Mouse (Mus musculus) R1 (cell line): ENCODE results near the gene Emilin3.

Experiments used
- DNase-seq: peaks from one replicate; pipeline ENCODE4 v3.0.0-alpha.2; 2018; ENCODE audit warnings: low read depth, low spot score

Emilin3 gene

DNA sequence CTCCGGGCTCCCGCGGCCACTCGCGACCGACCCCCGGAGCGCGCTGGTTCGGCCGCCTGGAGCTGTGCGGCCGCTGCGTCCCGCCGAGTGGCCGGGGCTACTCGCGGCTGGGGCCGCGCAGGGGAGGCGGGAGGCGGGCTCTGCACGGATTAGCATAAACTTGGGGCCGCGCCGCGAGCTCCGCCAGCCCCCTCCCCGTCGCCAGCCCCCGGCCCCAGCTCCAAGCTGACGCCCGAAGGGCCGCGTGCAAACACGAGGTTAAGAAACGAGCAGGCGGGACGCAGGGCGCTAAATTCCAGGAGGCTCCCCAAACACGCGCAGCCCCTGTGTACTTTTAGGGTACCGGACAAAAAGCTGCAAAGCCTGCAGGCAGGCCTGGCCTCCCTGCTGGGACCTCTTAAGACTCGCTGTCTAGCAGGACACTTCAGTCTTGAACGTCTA lies at the start of gene Emilin3:
Gene Emilin3, minus strand, starts transcription at position 98 of the 441 bp plus-strand sequence.
- peak; percentile 40 for DNase-seq

DNA sequence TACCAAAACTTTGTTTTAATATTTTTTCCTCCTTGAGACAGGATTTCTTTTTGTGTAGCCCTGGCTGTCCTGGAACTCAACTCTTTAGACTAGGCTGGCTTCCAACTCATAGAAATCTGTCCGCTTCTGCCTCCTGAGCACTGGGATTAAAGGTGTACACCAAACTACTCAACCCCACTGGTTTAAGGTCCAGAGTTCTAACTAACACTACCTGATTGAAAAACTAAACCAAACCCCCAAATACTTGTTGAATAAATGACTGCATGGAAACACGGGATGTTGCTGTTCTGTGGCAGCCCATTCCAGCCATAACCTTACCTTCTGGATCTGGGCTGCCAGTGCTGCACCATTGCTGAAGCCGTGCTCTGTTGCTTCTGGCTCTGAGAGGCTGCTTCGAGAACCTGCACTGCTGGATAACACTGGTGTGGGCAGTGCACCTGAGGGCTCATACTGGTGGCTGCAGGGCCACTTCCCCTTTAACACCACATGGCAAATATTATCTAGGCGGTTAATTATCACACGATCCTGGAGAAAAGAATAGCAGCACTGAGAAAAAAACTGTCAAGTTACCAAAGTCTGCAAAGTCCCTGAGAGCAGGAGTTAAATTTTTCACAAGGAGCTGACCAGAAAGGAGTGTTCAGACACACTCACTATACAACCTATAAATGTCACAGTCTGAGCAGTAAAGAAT lies 49.0 kb upstream of the Emilin3 start:
- no peak for DNase-seq

DNA sequence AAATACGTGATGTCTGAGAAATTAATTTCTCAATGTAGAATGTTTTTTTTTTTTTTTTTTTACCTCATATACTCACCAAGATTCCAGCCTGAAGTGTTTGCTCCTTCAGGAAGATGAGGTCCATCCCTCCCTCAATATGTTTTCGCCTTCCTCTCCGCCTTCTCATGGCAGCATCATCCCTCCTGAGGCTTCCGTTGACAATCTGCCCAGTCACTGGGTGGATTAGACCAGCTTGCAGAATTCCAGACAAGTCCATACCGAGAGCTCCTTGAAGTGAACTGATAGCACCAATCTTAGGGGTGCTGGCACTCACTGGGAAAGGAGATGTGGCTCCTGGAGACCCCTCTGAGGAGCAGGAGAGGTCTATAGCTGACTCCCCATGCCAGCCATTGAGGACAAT lies 47.8 kb upstream of the Emilin3 start:
- DNase-seq = no peak

DNA sequence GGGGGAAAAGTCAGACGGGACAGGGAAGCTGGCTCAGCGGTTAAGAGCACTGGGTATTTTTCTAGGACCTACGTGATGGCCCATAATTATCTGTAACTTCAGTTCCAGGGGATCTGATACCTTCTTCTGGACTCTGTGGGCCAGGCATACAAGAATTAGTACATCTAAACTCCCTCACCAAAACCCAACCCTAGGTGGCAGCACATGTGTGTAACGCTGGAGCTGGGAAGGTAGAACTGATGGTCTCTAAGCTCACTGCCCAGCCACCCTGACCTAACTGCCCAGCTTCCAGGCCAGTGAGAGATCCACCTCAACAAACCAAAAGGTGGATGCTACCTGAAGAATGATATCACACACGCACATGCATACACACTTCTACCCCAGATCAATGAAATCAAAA lies 46.6 kb upstream of the Emilin3 start:
- DNase-seq = peak; percentile 41

DNA sequence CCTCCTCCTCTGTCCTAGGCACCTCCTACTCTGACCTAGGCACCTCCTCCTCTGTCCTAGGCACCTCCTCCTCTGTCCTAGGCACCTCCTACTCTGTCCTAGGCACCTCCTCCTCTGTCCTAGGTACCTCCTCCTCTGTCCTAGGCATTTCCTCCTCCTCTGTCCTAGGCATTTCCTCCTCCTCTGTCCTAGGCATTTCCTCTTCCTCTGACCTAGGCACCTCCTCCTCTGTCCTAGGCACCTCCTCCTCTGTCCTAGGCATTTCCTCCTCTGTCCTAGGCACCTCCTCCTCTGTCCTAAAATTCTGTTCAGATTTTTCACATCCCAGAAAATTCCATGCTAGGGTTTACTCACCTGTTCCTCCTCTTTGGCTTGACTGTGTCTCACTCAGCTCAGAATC lies 45.7 kb upstream of the Emilin3 start:
- DNase-seq = peak; percentile 86

DNA sequence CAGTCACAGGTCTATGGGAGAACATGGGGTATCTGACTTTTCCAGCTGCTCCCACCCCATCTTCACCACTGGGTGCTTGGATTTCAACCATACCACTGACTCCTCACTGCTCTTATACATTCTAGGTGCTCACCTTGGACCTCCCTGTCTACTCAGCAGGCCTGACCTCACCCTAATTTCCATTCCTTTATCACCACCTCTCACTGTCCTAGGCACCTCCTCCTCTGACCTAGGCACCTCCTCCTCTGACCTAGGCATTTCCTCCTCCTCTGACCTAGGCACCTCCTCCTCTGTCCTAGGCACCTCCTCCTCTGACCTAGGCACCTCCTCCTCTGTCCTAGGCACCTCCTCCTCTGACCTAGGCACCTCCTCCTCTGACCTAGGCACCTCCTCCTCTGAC lies 45.2 kb upstream of the Emilin3 start:
- peak; percentile 72 for DNase-seq

DNA sequence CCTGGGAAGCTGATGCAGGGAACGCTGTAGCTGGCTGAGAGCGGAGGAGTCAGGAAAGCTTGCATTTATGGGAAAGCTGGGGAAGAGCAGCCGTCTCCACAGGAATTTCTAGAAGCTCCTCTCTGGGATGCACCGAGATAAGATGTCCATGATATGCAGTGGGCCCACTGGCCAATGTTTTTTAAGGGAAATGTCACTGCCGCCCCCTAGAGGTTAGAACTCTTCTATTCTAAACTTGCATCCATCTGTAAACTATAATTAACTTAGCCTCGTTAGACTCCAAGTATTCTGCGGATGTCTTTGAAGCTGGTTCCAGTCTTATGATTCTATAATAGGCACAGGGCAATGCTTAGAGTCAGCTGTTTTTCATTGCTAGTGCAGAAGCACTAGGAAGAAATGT lies 43.2 kb upstream of the Emilin3 start:
- peak; percentile 32 for DNase-seq

DNA sequence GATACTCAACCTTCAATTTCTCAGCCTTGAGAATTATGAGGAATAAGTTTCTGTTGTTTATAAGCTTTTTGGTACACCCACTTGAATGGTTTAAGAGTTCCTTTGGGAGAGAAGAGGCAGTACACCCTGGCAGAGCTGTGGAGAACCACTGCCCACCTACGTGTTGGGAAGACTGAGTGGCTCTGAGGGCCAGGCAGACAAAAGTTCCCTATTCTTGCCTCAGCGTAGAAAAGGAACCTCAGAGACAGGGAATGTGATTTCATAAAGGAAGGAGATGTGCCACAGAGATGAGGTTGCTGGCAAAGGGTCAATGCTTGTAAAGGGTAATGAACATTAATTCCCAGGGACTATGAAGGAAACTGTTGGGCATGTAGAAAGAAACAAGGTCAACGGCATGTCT lies 42.4 kb upstream of the Emilin3 start:
- DNase-seq = no peak

DNA sequence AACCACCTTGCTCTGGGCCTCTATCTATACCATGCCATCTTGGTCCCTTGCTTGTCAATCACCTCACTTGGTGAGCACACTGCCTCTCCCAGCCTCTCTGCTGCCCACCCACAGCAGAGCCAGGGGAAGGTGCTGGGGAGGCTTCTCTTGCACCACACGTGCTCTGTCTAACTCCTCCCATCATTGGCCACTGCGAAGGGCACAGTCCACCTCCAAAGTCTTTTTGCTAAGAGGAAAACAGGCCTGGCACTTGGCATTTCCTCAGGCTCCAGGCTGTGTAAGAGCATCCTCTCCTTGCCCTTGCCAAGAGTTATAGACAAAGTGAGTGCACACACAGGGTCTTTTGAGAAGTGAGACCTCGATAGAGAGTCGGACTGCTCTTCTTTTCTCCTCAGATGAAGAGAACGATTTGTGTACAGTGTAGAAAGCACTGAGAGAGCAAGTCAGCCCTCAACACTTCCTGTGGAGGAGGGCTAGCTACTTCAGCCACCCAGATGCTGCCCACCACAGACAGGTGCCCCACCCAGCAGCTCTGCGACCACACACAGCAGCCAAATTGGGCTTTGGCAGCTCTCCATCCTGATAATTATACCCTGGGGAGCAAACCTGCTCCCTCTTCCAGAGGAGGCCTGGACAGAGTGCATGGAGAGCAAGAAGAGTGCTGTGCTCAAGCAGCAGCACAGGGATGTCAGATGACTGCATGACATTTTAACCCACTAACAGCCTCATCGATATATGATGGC lies 41.2 kb upstream of the Emilin3 start:
- DNase-seq = no peak

DNA sequence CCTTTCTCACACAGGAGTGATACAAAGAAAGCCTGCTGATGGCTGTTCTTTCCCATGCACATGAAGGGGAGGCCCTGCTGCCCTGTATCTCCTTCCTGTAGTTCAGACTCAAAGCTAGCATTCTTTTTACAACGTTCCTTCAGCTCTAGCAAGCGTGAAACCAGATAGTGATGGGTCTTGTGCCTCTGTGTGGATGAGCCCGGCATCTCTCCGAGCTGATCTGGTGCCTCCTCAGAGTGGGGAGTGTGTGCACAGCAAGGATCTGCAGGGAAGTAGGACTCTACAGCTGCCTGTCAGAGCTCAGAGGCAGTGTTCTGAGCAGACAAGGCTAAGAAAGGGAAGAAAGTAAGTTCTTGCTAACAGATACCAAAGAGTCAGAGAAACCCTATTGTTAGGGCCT lies 39.5 kb upstream of the Emilin3 start:
- DNase-seq = no peak

DNA sequence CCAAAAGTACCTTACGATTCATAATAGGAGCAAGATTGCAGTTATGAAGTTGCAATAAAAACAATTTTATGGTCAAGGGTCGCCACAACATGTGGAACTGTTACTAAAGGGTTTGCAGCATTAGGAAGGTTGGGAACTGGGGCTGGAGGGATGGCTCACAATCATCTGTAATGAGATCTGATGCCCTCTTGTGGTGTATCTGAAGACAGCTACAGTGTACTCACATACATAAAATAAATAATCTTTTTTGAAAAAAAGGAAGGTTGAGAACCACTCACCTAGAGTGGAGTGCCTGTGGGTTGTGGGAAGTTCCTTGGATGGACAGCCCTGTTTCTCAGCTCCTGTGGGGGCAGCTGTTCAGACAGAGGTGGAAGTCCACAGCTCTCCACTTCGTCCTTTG lies 30.3 kb upstream of the Emilin3 start:
- peak; percentile 25 for DNase-seq

DNA sequence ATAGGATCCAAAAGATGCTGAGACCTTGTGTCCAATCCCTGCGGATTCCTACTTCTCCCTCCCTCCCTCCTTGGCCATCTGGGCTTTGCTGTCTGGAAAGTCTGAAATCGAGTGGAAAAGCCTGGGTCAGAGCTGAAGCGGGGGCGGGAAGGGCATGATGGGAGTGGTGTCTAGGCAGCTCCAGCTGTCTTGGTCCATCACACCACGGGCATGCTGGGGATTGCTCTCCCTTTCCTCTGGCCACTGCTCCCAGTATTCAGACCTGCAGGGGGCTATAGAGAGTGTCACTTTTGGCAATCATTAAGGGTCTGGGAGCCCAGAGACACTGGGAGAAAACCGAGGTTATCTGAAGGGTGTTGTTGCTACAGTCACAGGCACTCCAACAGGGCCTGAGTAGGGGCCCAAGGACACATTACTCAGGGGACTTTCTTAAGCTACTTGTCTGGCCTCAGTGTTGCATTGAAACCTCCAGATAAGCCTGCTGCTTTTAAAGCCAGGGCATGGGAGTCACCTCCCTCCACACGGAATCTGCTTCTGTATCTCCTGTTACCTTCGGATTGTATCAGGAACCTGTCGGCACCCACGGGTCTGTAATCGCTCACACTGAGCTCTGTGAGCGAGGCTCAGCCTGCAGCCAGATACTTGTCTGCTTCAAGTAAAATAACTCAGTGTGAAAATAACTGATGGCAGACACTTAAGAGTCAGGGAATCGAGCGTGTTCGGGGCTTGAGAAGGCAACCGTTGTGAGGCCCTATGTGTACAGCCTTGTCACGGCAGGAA lies 29.0 kb upstream of the Emilin3 start:
- peak; percentile 9 for DNase-seq

DNA sequence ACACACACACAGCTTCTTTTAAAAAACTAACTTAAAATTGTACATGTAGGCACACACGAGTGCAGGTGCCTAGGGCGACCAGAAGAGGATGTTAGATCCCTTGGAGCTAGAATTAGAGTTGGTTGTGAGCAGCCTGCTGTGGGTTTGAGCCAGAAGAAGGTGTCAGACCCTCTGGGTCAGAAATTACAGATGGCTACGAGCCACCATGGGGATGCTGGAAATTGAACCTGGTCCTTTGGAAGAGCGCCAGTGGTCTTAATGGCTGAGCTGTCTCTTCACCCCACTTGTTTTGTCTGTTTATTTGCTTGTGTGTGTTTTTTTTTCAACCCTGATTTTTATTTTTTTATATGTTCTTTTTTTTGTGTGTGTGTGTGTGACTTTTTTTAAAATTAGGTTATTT lies 22.3 kb upstream of the Emilin3 start:
- DNase-seq = no peak

DNA sequence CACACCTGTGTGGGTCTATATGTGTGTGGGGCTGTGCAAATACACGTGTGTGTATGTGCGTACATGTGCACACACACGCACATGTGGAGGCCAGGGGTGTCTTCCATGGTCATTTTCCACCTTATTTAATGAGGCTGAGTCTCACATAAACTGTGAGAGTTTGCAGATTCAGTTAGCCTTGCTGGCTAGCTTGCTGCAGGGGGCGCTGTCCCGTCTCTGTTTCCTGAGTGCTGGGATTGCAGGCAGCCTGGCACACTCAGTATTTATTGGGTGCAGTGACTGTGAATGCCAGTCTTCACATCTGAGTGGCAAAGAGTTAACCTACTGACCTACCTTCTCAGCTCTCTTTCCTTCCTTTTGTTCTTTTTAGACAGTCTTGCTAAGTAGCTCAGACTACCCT lies 21.8 kb upstream of the Emilin3 start:
- peak; percentile 24 for DNase-seq

DNA sequence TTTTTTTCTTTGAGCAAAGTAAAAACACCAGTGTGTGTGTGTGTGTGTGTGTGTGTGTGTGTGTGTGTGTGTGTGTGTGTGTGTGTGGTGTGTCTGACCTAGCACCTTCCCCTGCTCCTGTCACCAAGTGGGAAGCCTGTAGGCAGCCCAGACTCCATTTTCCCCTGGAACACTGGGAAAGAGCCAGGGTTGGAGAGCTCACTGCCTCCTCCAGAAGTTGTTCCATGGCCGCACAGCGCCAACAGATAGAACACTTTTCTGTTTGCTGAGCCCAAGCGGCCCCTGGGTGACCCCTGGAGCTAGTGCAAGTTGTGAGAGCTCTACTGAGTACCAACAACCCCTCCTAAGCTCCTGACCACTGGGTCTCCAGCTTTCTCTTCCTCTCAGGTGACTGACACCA lies 20.9 kb upstream of the Emilin3 start:
- DNase-seq = no peak

DNA sequence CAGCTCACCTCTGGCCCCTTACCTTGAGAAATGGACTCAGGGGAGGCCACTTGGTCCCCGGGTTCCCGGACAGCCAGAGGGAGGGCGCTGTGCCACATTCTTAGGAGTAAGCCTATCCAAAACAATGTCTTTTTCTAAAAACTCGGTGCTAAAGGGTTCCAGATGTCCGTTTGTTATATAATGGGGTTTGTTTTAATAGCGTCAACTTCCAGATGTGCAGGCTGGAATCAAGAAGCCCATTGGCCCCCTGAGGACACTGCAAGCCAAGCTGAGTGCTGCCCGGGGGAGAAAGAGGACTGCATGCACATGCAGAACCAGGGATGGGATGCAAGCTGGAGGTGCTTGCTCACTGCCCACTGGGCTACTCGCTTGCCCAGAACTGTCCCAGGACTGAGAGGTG lies 20.2 kb upstream of the Emilin3 start:
- no peak for DNase-seq

DNA sequence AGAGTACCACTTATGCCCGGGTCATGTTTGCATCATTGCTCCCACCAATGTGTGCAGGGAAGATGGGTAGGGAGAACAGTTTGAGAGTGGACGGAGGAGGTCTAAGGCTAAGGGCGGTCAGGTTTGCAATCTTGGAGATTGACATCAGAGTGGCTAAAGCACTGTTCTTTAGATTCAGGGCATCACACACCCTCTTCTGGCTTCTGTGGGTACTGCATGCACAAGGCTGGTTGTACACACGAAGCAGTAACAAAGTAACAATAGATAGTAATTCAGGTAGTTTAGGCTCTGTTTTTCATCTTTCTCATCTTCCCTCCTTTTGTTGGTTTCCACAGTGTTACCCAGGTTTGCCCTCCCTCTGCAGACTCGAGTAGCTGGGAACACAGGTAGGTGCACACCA lies 19.2 kb upstream of the Emilin3 start:
- DNase-seq = peak; percentile 60

DNA sequence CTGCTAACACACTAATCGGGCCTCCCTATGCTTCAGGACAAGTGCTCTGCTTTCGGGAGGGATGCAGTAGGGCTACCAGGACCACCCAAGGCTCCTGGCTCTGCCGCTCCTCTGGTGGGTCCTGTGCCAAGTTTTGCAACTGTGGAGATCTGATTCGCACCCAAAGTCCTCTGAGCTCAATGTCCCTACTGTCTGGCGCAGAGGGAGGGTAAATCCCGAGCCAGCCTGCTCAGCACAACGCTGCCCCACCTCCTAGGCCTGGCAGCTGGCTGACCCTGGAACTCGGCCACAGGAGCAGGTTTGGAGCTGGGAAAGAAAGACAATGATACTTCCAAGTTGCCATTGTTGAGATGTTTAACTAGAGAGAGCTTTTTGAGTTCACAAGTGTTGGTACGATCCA lies 13.1 kb upstream of the Emilin3 start:
- no peak for DNase-seq

DNA sequence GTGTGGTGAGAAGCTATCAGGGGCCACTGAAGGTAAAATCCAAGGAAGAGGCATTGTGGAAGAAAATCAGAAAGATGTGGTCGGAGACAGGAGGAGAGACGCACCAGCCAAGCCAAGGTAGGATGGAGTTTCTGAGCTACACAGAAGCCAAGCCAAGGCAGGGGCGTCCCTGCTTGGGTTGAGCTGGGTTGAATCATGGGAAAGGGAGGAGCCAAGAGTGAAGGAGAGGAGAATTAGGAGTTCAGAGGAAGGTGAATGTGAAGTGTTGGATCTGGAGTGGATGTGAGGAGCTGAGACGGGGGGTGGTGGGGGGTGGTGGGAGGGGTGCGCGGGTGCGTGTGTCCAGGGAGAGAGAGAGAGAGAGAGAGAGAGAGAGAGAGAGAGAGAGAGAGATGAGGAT lies 9.2 kb upstream of the Emilin3 start:
- DNase-seq = no peak

DNA sequence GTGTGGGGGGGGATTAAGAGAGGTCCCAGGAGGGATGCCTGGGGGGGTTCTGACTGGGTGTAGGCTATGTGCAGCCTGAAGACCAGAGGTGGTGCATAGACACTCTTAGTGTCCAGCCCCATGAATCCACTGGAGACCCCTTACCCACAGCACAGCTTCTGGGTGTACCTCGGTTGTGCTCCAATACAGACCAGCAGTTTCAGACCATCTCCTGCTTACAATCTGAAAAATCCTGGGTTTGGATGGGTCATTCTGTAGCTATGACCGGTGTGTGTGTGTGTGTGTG lies 6.7 kb upstream of the Emilin3 start:
- DNase-seq = no peak

DNA sequence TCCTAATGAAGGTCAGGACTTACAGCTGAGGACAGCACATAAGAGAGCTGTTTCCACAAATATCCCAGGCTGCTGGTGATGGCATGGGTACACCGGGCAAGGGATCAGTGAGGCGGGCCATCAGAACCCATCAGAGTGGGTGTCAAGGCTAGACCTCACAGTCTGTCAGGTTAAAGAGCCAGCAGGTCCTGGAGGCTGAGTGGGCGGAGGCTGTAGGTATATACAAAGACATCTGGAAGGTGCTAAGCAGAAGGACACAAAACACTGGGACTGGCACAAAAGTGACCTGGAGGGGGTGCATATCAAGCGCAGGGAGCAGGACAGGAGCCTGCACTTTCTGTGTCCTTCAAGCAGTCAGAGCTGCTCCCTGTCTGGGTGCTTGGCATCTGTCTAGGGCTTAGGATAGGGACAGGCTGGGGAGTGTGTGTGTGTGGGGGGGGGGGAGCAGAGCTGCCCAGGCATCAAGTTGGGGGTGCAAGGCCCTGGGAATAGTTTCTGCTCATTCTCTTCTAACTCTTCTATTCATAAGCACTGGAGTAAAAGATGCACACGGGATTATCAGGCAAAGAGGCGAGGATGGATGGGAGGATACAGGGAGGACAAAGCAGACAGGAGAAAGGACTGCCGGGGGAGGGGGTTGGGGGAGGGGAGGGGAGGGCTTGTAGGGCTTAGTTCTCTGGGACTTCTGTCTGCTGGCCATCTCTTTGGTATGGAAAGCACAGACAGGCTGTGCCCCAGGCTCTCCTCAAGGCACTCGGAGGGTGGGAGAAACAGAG lies 6.2 kb upstream of the Emilin3 start:
- no peak for DNase-seq

DNA sequence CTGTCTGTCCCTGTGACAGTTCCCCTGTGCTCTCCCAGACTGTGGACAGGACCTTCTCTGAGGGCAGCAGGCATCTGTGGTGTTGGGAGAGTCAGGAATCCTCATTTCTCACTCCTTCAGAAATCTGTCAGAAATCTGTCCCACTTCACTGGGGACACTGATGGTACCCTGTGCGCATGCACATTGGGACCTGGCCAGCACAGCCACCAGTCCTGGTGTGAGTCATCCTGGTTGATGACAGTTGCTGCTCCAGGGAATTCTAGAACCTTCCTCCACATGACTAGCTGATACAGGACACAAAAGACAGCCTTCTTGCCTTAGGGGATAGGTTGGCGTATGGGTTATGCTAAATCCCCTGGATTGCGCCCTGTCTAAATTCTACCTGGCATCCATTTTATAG lies 5.2 kb upstream of the Emilin3 start:
- DNase-seq = no peak
